Mouse (Mus musculus) fat pad, adult 2 months (tissue): ENCODE data around the gene Prx.
A peak's percentile ranks its signal among the peaks of the same experiment; 100 is the strongest.
"Not testable (repeated sequence)": the region's sequence is repeated elsewhere in the genome, so short reads cannot be mapped to it uniquely, and the experiment has no call there.

ENCODE experiments used
- DNase-seq: peaks from one replicate; pipeline ENCODE4 v3.0.0-alpha.2; 2011; ENCODE audit warnings: low read depth, low spot score; ENCODE audit errors: extremely low read depth

Prx gene

GRCm38 (mm10) chr7:27483860-27484259 lies 15.3 kb upstream of the Prx start:
- no peak for DNase-seq

DNA sequence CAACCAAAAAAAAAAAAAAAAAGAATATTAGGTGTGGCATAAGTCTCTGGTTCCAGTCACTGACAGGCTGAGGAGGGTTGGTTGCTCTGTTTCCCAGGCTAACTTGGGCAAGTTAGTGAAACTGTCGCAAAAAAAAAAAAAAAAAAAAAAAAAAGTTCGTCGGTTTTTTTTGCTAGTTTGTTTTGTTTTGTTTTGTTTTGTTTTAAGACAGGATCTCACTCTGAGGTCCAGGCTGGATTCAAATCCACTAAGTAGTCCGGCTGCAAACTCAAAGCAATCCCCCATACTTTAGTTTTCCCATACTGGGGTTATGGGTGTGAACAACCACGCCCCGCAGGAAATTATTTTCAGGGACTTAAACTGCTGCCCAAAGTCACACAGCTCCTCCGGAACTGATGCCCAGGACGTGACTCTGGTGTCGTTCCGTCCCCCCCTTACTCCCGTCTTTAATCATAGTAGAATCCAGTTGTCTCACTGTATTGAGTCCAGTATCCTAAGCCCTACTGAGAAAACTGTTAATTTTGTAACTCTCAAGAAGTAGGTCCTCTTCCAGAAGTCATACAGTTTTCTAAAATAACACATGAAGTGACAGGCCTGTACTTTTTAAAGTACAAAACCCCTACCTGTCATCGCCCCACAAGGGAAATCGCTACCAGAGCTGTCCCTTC lies 12.9 kb upstream of the Prx start:
- DNase-seq: no peak

DNA sequence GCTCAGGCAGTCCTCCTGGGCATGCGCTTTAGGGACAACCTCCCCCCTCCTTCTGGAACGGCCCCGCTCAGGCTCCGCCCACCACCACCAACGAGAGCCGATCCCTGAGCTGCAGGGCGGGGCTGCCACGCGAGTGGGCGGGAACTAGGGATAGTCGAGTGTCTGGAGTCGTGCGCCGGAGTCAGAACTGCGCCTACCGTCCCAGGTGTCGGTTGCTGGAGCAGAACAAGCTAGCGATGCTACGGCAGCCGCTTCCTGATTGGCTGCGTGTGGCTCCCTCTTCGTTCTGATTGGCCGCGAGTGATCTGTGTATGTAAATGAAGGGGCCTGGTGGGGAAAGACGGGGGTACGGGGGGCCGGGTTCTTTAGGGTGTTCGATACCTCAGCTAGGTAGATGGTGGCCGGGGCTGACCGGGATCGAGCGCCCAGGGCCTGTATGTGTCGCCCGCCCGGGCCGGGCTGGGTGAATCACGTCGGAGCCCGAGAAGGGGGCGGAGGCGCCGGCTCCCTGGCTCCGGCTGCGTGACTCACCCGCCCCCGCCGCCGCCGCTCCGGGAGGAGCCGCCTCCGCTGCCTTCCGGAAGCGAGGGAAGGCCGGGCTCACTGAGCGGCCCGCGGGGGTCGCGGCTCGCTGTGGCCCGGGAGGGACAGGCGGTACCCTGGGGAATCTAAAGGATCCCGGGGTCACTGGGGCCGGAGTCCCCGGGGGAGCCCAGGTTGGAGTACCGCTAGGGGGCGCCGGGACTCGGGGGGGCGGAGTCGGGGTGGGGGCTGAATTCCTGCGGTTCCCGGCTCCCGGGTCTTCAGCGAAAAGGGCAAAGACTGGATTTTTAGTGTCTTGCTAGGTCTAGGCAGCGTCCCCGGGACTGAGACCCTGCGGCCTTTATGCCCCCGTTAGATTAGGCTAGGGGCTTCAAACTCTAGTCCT lies 12.1 kb upstream of the Prx start, which contains the start of gene Sertad1:
Gene Sertad1, plus strand, starts transcription at position 141 of the 928 bp plus-strand sequence.
- DNase-seq: peak; percentile 83

DNA sequence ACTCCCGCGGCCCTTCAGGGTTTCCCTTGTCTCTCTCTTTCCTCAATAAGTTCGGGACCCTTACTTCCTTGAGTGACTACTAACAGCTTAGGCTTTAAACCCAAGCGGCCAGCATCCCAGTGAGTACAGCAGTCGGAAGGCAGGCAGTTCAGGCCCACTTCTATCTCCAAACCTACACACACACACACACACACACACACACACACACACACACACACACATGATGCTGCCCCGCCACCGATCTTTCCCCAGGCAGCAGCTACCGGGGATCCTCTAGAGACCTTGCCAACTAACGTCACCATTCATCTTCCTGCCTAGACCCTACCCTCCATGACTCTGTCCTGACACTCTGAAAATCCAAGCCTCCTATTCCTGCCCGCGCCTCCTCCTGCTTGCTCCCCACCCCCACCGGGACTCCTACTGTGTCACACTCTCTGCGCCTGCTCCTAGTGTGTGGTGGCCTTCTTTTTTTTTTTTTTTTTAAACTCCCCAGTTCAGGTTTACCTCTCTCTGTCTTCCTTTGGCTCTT lies 11.3 kb upstream of the Prx start:
- DNase-seq: no peak

- DNase-seq: no peak
Observed at GRCm38 (mm10) chr7:27489270-27489869, 9.8 kb upstream of the Prx start.

GRCm38 (mm10) chr7:27490227-27490542 lies 8.9 kb upstream of the Prx start:
- no peak for DNase-seq

DNA sequence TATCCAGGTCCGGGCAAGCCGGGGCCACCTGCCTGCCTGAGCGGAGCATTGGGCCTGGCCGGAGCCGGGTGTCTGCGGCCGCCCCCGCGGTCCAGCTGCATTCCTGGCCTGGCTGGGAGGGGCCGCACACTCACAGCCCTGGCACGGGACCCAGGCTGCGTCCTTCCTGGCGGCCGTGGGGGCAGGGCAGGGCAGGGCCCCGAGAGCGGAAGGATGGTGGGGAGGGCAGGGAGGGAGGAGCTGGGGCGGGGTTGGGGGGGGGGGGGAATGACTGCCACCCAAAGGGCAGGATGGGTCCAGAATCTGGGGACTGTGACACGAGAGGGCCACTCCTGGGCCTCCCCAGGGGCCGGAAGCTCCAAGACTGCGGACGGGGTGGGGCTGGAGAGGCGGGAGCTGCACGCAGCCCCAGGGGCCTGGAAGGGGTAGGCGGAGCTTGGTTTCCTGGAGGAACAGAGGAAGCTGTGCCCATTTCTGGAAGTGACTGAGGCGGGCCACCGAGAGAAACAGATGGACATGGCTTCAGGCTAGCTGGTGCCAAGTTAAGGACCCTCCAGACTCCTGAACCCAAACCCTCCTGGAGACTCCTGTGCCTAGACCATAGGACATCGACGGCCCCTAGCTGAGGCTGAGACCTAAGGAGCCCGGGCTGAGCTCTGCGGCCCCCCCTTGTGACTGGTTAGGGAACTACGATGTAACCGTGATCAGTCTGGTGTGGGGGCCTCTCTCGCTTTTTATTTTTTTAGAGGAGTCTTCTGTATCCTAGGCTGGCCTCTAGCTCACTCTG lies 8.4 kb upstream of the Prx start:
- peak; percentile 40 for DNase-seq

DNA sequence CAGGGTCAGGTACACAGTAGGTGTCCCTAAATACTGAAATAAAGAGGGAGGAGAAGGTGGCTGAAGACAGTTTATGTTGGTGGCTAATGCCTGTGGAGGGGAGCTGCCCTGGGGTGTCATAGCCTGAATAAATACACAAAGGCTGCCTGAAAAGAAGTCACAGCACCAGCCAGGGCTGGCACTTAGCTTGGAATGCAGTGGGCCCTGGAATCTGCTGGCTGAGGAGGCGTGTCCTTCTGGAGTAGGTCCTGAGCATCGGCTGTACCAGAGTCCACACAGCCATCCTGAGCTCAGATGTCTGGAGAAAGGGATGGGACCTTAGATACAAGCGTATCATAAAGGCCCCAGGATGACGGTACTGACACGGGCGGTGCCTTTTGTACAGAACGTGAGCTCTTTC lies 7.3 kb upstream of the Prx start:
- DNase-seq: no peak

- DNase-seq: no peak
Observed at GRCm38 (mm10) chr7:27493022-27493421, 6.1 kb upstream of the Prx start.

DNA sequence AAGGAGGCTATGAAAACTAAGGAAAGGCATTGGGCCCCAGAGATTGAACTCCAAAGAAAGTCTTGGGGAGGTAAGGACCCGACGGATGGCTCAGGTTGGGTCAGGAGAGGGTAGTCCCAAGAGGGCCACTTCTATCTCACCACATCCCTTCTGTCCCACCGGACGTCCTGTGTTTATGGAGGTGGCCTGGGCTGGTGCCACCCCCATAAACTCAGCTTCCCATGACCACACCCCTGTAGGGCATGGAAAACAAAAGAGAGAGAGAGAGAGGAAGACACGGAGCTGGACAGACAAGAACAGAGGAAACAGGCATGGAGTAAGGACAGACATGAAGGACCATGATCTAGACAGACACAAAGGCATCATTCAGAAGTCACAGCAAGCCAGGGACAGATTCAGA lies 5.7 kb upstream of the Prx start:
- no peak for DNase-seq

DNA sequence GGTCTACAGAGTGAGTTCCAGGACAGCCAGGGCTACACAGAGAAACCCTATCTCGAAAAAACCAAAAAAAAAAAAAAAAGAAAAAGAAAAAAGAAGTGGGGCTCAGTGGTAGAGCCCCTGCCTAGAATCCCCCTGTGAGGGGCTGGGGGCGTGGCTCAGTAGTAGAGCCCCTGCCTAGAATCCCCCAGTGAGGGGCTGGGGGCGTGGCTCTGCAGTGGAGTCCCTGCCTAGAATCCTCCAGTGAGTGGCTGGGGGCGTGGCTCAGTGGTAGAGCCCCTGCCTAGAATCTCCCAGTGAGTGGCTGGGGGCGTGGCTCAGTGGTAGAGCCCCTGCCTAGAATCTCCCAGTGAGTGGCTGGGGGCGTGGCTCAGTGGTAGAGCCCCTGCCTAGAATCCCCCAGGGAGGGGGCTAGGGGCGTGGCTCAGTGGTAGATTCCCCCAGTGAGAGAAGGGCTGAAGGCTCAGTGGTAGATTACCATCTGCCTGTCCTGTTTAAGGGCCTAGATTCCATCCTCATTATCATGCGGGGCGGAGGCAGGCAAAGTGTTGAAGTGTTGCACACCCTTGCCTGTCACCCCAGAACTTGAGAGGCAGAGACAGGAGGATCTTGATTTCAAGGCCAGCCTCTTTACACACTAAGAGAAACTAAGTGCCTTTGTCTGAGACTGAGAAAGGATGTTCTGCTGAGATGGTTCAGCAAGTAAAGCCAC lies 4.3 kb upstream of the Prx start:
- DNase-seq: not testable (repeated sequence)

DNA sequence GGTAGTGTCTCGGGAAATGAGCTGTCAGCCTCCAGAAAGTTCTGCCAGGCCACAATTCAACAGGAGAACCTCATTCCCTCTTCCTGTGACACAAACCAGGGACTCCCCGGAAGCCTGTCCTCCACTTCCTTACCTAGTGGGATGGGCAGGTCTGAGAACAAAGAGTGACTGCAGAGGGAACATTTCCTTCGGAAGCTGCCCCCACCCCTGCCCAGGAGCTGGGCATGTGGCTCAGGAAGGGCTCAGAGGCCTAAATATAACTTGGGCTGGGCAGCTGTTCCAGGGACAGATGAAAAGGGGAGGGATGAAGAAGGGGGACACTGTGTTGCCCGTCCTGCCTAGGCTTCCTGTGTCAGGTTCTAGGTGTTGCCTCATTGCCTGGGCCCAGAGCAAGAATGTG lies 2.5 kb downstream of the Prx start:
- DNase-seq: no peak

DNA sequence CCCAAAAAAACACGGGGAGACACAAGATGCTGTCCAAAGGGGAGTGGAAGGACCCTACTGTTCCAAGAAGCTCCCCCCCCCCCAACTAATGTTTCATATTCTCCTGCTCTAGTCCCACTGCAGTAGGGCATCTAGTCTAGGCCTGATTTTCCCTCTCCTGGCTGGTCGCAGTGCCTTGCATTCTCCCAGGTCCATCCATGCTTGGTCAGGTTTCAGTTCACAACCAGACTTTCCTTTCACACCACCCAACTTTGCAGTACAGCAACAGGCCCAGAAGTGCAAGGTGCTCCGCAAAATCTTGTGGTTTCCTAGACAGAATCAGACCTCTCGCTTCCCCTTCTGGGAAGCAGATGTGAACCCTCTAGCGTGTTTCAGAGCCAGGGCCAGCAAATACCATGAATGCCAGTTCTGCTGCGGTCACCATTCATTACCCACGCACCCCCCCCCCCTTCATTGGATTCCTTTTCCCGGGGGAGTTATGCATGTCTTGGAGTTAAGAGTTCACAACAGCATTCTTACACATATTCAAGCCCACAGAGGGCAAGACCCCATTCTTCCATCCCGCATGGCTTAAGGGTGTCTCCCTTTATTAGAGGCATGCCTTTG lies 7.7 kb downstream of the Prx start:
- no peak for DNase-seq

DNA sequence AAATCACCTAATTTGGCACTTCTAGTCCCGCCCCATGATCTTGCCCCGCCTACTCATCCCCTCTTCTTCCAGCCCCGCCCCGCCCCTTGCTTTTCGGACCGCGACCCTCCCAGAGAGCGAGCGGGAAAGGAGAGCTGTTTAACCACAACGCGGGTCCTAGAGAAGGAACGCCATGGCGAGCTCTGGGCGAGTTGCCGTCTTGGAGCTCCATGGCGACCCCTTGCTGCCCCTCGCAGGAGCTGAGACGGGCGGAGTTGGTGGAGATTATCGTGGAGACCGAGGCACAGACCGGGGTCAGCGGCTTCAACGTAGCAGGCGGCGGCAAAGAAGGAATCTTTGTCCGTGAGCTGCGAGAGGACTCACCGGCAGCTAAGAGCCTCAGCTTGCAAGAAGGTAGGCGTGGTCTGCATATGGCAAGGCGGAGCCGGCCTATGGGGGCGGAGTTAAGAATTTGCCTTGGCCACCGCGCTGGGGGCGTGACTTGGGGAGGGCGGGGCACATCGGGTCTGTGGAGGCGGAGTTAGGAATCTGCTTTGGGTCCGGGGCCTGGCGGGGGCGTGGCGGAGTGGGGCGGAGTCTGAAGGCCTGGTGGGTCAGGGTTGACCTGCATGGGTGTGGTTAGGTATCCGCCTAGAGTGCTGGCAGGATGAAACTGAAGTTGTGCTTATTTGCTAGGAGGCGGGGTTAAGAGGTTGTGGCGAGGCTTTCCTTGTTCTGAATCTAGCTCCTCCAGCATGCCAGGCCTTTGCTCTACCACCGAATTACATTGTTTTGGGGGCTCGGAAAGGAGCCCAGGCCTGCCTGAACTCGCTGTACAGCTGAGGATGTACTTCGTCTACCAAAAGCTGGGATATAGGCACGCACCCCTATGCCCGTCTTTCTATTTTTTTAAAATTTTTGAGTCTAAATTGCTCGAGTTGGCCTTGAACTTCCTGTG lies 8.9 kb downstream of the Prx start:
- DNase-seq: peak; percentile 75

- DNase-seq: no peak
Observed at GRCm38 (mm10) chr7:27508648-27509005, 9.5 kb downstream of the Prx start.

- DNase-seq: no peak
Observed at GRCm38 (mm10) chr7:27510809-27511208, 11.7 kb downstream of the Prx start.

- DNase-seq: no peak
Observed at GRCm38 (mm10) chr7:27514961-27515360, 15.8 kb downstream of the Prx start.

DNA sequence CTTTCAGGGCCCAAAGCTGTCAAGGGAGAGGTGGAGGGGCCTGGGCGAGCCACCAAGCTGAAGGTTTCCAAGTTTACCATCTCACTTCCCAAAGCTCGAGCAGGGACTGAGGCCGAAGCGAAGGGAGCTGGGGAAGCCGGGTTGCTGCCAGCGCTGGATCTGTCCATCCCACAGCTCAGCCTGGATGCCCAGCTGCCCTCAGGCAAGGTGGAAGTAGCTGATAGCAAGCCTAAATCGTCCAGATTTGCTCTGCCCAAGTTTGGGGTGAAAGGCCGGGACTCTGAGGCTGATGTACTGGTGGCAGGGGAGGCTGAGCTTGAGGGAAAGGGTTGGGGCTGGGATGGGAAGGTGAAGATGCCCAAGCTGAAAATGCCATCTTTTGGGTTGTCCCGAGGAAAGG lies 19.2 kb downstream of the Prx start:
- DNase-seq: no peak

- DNase-seq: no peak
Observed at GRCm38 (mm10) chr7:27520104-27520503, 21.0 kb downstream of the Prx start.
